In genomic region chr1:151236141-151236930, GRCm38 (mm10) we compare ENCODE assay signal across 9 mouse cellular contexts. TPM values are rescaled to one million over a fixed set of nuclear protein-coding genes. Genes with fewer than 3 reads are reported as not detected.
DNase-seq lines count a peak whose midpoint lies in the region; ATAC-seq and TF ChIP-seq lines count a peak whose summit lies in the region.
"Had no signal": no experiment of that assay in that cellular context is flagged by ENCODE, and none has a peak within 500 bp of the region (broad histone marks: within the 10 kb centered on the region; RNA-seq: fewer than 3 reads in every experiment).

No protein-coding gene starts in this region.

- H3K4me3 ChIP-seq in left cerebral cortex, adult 2 months, result no peak overlapping the region
- H3K4me3 ChIP-seq in embryonic facial prominence, embryonic 13.5 days, result no peak overlapping the region
- H3K4me3 ChIP-seq in heart, embryonic 16.5 days (ENCODE audit: low read length), result no peak overlapping the region
- no peak overlapping the region for H3K4me3 ChIP-seq in lung, postnatal 0 days (ENCODE audit: low read depth, low read length)
- no peak overlapping the region for H3K4me3 ChIP-seq in kidney, embryonic 15.5 days (replicated peaks)
- no peak overlapping the region for H3K4me3 ChIP-seq in hindbrain, embryonic 12.5 days

- no peaks in the 10 kb centered on the region for H3K36me3 ChIP-seq in embryonic facial prominence, embryonic 13.5 days
- no peaks in the 10 kb centered on the region for H3K36me3 ChIP-seq in heart, embryonic 16.5 days (ENCODE audit: control insufficient read depth, insufficient read depth)
- no peaks in the 10 kb centered on the region for H3K36me3 ChIP-seq in lung, postnatal 0 days (ENCODE audit: insufficient read depth, low read length)
- no peaks in the 10 kb centered on the region for H3K36me3 ChIP-seq in kidney, embryonic 15.5 days
- H3K36me3 ChIP-seq in hindbrain, embryonic 12.5 days, result no peaks in the 10 kb centered on the region

- no peak overlapping the region for H3K9ac ChIP-seq in embryonic facial prominence, embryonic 13.5 days
- no peak overlapping the region for H3K9ac ChIP-seq in heart, embryonic 16.5 days (ENCODE audit: low read length)
- H3K9ac ChIP-seq in lung, postnatal 0 days (replicated peaks; ENCODE audit: low read depth), result no peak overlapping the region
- H3K9ac ChIP-seq in kidney, embryonic 15.5 days, result no peak overlapping the region
- no peak overlapping the region for H3K9ac ChIP-seq in hindbrain, embryonic 12.5 days

- TF ChIP-seq EP300 in lung, postnatal 0 days (IDR thresholded peaks at IDR 0.05), result 0 out of 2 replicates have a peak, but pooled peaks have one; percentile 21

- peaks cover 3% of the 10 kb centered on the region; the same call in 1 of the 2 replicates for H3K9me3 ChIP-seq in embryonic facial prominence, embryonic 13.5 days
- H3K9me3 ChIP-seq in heart, embryonic 16.5 days (replicated peaks; ENCODE audit: control insufficient read depth, low read length), result peaks cover 9% of the 10 kb centered on the region; the same call in 1 of the 2 replicates
- no peaks in the 10 kb centered on the region for H3K9me3 ChIP-seq in lung, postnatal 0 days (ENCODE audit: low read length)
- H3K9me3 ChIP-seq in kidney, embryonic 15.5 days (replicated peaks), result no peaks in the 10 kb centered on the region; the same call in 1 of the 2 replicates
- no peaks in the 10 kb centered on the region for H3K9me3 ChIP-seq in hindbrain, embryonic 12.5 days (replicated peaks)

- peak; percentile 9 for DNase-seq in left cerebral cortex, adult 11 months (ENCODE audit: low spot score)
- DNase-seq in left cerebral cortex, adult 2 months (ENCODE audit: extremely low spot score in 1 of 2, low spot score in 2 of 2), result no peak
- peak; percentile 71 for DNase-seq in lung, postnatal 0 days (ENCODE audit: low spot score)
- no peak for DNase-seq in cerebellum, postnatal 4 days (ENCODE audit: low spot score in 2 of 2)

- intact Hi-C loops in left cerebral cortex, adult 2 months (cut with DNase I), result no loop called here

- ATAC-seq in embryonic facial prominence, embryonic 13.5 days (ENCODE audit: insufficient number of reproducible peaks, insufficient read depth, low FRiP score, low TSS enrichment, low read depth), result no peak
- peak; percentile 77 for ATAC-seq in heart, embryonic 16.5 days (replicated peaks; ENCODE audit: extremely low read depth, insufficient read depth, low FRiP score)
- peak; percentile 83 for ATAC-seq in lung, postnatal 0 days
- ATAC-seq in kidney, embryonic 15.5 days (replicated peaks; ENCODE audit: low FRiP score), result no peak
- no peak for ATAC-seq in hindbrain, embryonic 12.5 days (ENCODE audit: low FRiP score)

- H3K27ac ChIP-seq in left cerebral cortex, adult 2 months, result no peak overlapping the region
- peak overlapping the region; percentile 5 for H3K27ac ChIP-seq in embryonic facial prominence, embryonic 13.5 days
- H3K27ac ChIP-seq in heart, embryonic 16.5 days (ENCODE audit: low read length), result peak overlapping the region; percentile 44
- H3K27ac ChIP-seq in lung, postnatal 0 days (ENCODE audit: low read length), result peak overlapping the region; percentile 20
- H3K27ac ChIP-seq in kidney, embryonic 15.5 days, result no peak overlapping the region
- H3K27ac ChIP-seq in hindbrain, embryonic 12.5 days, result no peak overlapping the region

- TF ChIP-seq CTCF in left cerebral cortex, adult 2 months (IDR thresholded peaks at IDR 0.05), result no peak
- TF ChIP-seq CTCF in lung, postnatal 0 days (IDR thresholded peaks at IDR 0.05), result no peak

- H3K4me1 ChIP-seq in embryonic facial prominence, embryonic 13.5 days, result peaks cover 8% of the 10 kb centered on the region; the same call in 1 of the 2 replicates
- H3K4me1 ChIP-seq in heart, embryonic 16.5 days (ENCODE audit: control insufficient read depth, insufficient read depth, low read length), result peaks cover 13% of the 10 kb centered on the region
- H3K4me1 ChIP-seq in lung, postnatal 0 days (ENCODE audit: insufficient read depth, low read depth, low read length), result no peaks in the 10 kb centered on the region; the same call in 1 of the 2 replicates
- 0 out of 2 replicates have a peak, but pooled peaks cover 9% of the 10 kb centered on the region for H3K4me1 ChIP-seq in kidney, embryonic 15.5 days
- peaks cover 10% of the 10 kb centered on the region; the same call in 1 of the 2 replicates for H3K4me1 ChIP-seq in hindbrain, embryonic 12.5 days

- H3K4me2 ChIP-seq in embryonic facial prominence, embryonic 13.5 days, result peak overlapping the region; percentile 16; the same call in 1 of the 2 replicates
- H3K4me2 ChIP-seq in heart, embryonic 16.5 days (ENCODE audit: low read depth, low read length), result no peak overlapping the region
- no peak overlapping the region for H3K4me2 ChIP-seq in lung, postnatal 0 days (replicated peaks; ENCODE audit: low read depth, low read length)
- H3K4me2 ChIP-seq in kidney, embryonic 15.5 days, result no peak overlapping the region
- no peak overlapping the region for H3K4me2 ChIP-seq in hindbrain, embryonic 12.5 days (replicated peaks)

- no peaks in the 10 kb centered on the region for H3K27me3 ChIP-seq in embryonic facial prominence, embryonic 13.5 days
- no peaks in the 10 kb centered on the region for H3K27me3 ChIP-seq in heart, embryonic 16.5 days (ENCODE audit: control insufficient read depth, insufficient read depth, low read length)
- H3K27me3 ChIP-seq in lung, postnatal 0 days (replicated peaks; ENCODE audit: insufficient read depth, low read length), result no peaks in the 10 kb centered on the region
- H3K27me3 ChIP-seq in kidney, embryonic 15.5 days, result no peaks in the 10 kb centered on the region
- no peaks in the 10 kb centered on the region for H3K27me3 ChIP-seq in hindbrain, embryonic 12.5 days

- WGBS in embryonic facial prominence, embryonic 13.5 days, result 39% methylated on average over 13 of the region's 13 CpGs
- WGBS in heart, embryonic 16.5 days, result 55% methylated on average over 13 of the region's 13 CpGs
- WGBS in lung, postnatal 0 days, result 43% methylated on average over 13 of the region's 13 CpGs
- 72% methylated on average over 13 of the region's 13 CpGs for WGBS in kidney, embryonic 15.5 days
- 79% methylated on average over 13 of the region's 13 CpGs for WGBS in hindbrain, embryonic 12.5 days

RNA-seq across cellular contexts. Expression of gene Gm47996, which starts 26.4 kb away (rescaled TPM):
- total RNA-seq in left cerebral cortex, adult 2 months (2021), result not detected
- polyA plus RNA-seq in embryonic facial prominence, embryonic 13.5 days (2015; fragmentation: Nextera tagmentation; extraction: Ambion mirVana), result 0.30 TPM in 1 of 2 replicates, not detected in the other
- polyA plus RNA-seq in heart, embryonic 16.5 days (2015; fragmentation: Nextera tagmentation; extraction: Ambion mirVana), result not detected in 2 replicates
- not detected in 2 replicates for polyA plus RNA-seq in lung, postnatal 0 days (2015; fragmentation: Nextera tagmentation; extraction: Ambion mirVana)
- polyA plus RNA-seq in kidney, embryonic 15.5 days (2015; fragmentation: Nextera tagmentation; extraction: Ambion mirVana), result 0.19 and 0.71 TPM in 2 replicates
- polyA plus RNA-seq in hindbrain, embryonic 12.5 days (2016; fragmentation: Nextera tagmentation; extraction: Ambion mirVana), result 0.33 TPM in 1 of 2 replicates, not detected in the other
- total RNA-seq: gastrocnemius, postnatal 4 days had no signal

RNA-seq across cellular contexts. Expression of gene 3110040M04Rik, which starts 32.4 kb away (rescaled TPM):
- total RNA-seq in left cerebral cortex, adult 2 months (2021), result not detected
- polyA plus RNA-seq in embryonic facial prominence, embryonic 13.5 days (2015; fragmentation: Nextera tagmentation; extraction: Ambion mirVana), result not detected in 2 replicates
- not detected in 2 replicates for polyA plus RNA-seq in heart, embryonic 16.5 days (2015; fragmentation: Nextera tagmentation; extraction: Ambion mirVana)
- 0.15 TPM in 1 of 2 replicates, not detected in the other for polyA plus RNA-seq in lung, postnatal 0 days (2015; fragmentation: Nextera tagmentation; extraction: Ambion mirVana)
- polyA plus RNA-seq in kidney, embryonic 15.5 days (2015; fragmentation: Nextera tagmentation; extraction: Ambion mirVana), result 0.42 and 0.55 TPM in 2 replicates
- polyA plus RNA-seq in hindbrain, embryonic 12.5 days (2016; fragmentation: Nextera tagmentation; extraction: Ambion mirVana), result 0.48 and 0.57 TPM in 2 replicates
- total RNA-seq: gastrocnemius, postnatal 4 days had no signal

RNA-seq across cellular contexts. Expression of gene Gm47995, which starts 38.1 kb away (rescaled TPM):
- total RNA-seq in left cerebral cortex, adult 2 months (2021), result not detected
- polyA plus RNA-seq in embryonic facial prominence, embryonic 13.5 days (2015; fragmentation: Nextera tagmentation; extraction: Ambion mirVana), result not detected in 2 replicates
- polyA plus RNA-seq in heart, embryonic 16.5 days (2015; fragmentation: Nextera tagmentation; extraction: Ambion mirVana), result not detected in 2 replicates
- 0.13 TPM in 1 of 2 replicates, not detected in the other for polyA plus RNA-seq in lung, postnatal 0 days (2015; fragmentation: Nextera tagmentation; extraction: Ambion mirVana)
- polyA plus RNA-seq in kidney, embryonic 15.5 days (2015; fragmentation: Nextera tagmentation; extraction: Ambion mirVana), result 0.25 and 0.51 TPM in 2 replicates
- not detected in 2 replicates for polyA plus RNA-seq in hindbrain, embryonic 12.5 days (2016; fragmentation: Nextera tagmentation; extraction: Ambion mirVana)
- total RNA-seq: gastrocnemius, postnatal 4 days had no signal

RNA-seq across cellular contexts. Expression of gene Gm8947, which starts 44.2 kb away (rescaled TPM):
- not detected for total RNA-seq in left cerebral cortex, adult 2 months (2021)
- not detected in 2 replicates for polyA plus RNA-seq in embryonic facial prominence, embryonic 13.5 days (2015; fragmentation: Nextera tagmentation; extraction: Ambion mirVana)
- not detected in 2 replicates for polyA plus RNA-seq in heart, embryonic 16.5 days (2015; fragmentation: Nextera tagmentation; extraction: Ambion mirVana)
- polyA plus RNA-seq in lung, postnatal 0 days (2015; fragmentation: Nextera tagmentation; extraction: Ambion mirVana), result not detected in 2 replicates
- polyA plus RNA-seq in kidney, embryonic 15.5 days (2015; fragmentation: Nextera tagmentation; extraction: Ambion mirVana), result 0.26 and 0.46 TPM in 2 replicates
- not detected in 2 replicates for polyA plus RNA-seq in hindbrain, embryonic 12.5 days (2016; fragmentation: Nextera tagmentation; extraction: Ambion mirVana)
- total RNA-seq: gastrocnemius, postnatal 4 days had no signal

RNA-seq across cellular contexts. Expression of gene Gm47985, which starts 54.0 kb away (rescaled TPM):
- total RNA-seq in left cerebral cortex, adult 2 months (2021), result not detected
- polyA plus RNA-seq in embryonic facial prominence, embryonic 13.5 days (2015; fragmentation: Nextera tagmentation; extraction: Ambion mirVana), result 0.36 TPM in 1 of 2 replicates, not detected in the other
- 0.14 and 0.28 TPM in 2 replicates for polyA plus RNA-seq in heart, embryonic 16.5 days (2015; fragmentation: Nextera tagmentation; extraction: Ambion mirVana)
- polyA plus RNA-seq in lung, postnatal 0 days (2015; fragmentation: Nextera tagmentation; extraction: Ambion mirVana), result 0.14 and 0.68 TPM in 2 replicates
- polyA plus RNA-seq in kidney, embryonic 15.5 days (2015; fragmentation: Nextera tagmentation; extraction: Ambion mirVana), result 0.22 and 0.31 TPM in 2 replicates
- 0.95 and 0.96 TPM in 2 replicates for polyA plus RNA-seq in hindbrain, embryonic 12.5 days (2016; fragmentation: Nextera tagmentation; extraction: Ambion mirVana)

Comparison
In these comparisons a context has a peak if more than half of its experiments do, and no peak if none do; other contexts are left out.
1. DNase-seq: peak in left cerebral cortex, adult 11 months (single experiment) and lung, postnatal 0 days (single experiment); none in left cerebral cortex, adult 2 months (0 of 2) and cerebellum, postnatal 4 days (0 of 2).
2. H3K27ac ChIP-seq: peak in embryonic facial prominence, embryonic 13.5 days (single experiment), heart, embryonic 16.5 days (single experiment) and lung, postnatal 0 days (single experiment); none in left cerebral cortex, adult 2 months (single experiment), kidney, embryonic 15.5 days (single experiment) and hindbrain, embryonic 12.5 days (single experiment).
3. ATAC-seq: peak in heart, embryonic 16.5 days (single experiment) and lung, postnatal 0 days (single experiment); none in embryonic facial prominence, embryonic 13.5 days (single experiment), kidney, embryonic 15.5 days (single experiment) and hindbrain, embryonic 12.5 days (single experiment).